Mouse (Mus musculus) regulatory T cell (primary cell): Measurements from ENCODE around the gene Med7.

Experiments used
- in situ Hi-C: fragments of 300-600 bp; cut with MboI, MseI; formaldehyde crosslinking; loops from one replicate; pipeline ENCODE4 v1.15.1; 2025; ENCODE audit warnings: high pct_unique_total_duplicates

Med7 gene

GRCm38 (mm10) chr11:46436760-46437458 lies at the start of gene Med7:
Gene Med7 (plus strand): TSS chr11:46436925.
- in situ Hi-C loops = no loop called here

DNA sequence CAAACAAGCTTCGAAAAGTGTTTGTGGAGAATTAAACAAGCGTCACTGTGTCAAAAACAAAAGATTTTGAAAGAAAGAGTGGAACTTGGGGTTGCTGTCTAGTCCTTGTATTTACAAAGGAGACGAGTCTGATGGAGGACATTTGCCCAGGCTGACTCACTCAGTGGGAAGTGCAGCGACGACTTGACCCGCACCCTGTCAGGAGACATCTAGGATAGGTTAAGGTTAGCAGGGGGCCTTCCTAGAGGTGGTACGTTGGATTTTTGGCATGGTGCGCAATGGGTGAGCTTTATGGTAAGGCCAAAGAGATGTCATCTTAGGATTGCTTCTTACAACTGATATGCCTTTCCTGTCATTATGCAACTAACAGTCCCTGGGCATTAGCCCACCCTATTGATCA lies 49.7 kb upstream of the Med7 start:
- in situ Hi-C loops = loop anchor here (5.0 to 10.0 kb wide), 4 partner anchors 35 to 988 kb away; no protein-coding TSS in a partner anchor

- in situ Hi-C loops = loop anchor here (5.0 to 10.0 kb wide), 4 partner anchors 34 to 986 kb away; no protein-coding TSS in a partner anchor
Measured at GRCm38 (mm10) chr11:46388438-46388837, 48.3 kb upstream of the Med7 start.

DNA sequence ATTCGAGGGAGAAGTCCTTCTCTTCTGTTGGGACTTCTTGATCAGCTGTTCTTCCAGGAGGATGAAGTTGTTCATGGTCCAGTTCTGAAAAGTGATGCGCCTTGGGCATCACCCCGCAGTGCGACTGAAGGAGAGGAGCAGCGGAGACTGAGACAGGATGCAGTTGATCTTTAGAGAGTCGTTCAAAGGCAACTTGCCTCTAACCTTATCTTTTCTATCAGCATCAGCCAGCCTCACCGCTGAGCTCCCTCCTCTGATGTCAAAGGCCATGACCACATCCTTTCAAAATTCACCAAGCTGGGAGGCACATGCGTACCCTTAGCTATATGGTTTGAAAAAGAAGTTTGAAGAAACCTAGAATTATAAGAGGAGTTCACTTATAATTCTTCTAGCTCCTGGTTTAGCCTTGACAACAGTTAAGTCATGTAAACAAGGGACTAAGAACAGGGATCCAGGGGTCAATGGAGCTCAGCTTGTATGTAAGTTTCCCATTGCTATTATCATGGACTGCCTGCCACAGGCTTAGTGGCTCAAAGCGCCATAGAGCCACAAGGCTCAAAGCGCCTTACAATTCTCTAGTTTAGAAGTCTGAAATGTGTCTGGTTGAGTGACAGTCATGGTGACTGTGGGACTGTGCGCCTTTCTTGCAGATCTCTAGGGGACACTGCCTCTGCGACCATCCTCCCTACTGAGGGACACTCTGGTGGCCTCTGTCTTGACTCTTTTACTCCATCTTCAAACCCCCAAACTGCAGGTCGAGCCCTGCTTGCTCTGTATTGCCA lies 47.2 kb upstream of the Med7 start, which contains the start of gene Itk:
Gene Itk (minus strand): TSS at position 180 of the 782 bp plus-strand sequence.
- in situ Hi-C loops = loop anchor here (5.0 to 10.0 kb wide), 4 partner anchors 33 to 985 kb away; no protein-coding TSS in a partner anchor

DNA sequence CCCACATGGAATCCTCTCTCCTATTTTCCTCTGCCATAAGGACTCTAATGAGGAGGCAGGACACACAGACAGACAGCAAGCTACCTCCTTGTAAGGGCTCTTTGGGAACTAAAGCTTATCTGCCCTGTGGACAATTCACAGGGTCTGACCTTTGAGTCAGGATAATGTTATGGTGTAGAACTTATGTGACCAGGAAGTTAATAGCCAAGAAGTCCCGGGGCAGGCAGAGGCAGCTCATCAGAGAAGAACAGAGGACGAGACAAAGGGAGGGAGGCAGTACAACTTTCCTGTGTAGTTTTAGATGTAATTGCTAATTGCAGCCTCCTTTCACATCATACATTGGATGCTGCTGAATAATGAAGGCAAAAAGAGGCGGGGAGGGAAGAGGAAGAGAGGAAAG lies 46.1 kb upstream of the Med7 start:
- in situ Hi-C loops = no loop called here

GRCm38 (mm10) chr11:46392890-46393289 lies 43.8 kb upstream of the Med7 start:
- in situ Hi-C loops = no loop called here

GRCm38 (mm10) chr11:46393413-46393812 lies 43.3 kb upstream of the Med7 start:
- in situ Hi-C loops = no loop called here

GRCm38 (mm10) chr11:46395088-46395487 lies 41.6 kb upstream of the Med7 start:
- in situ Hi-C loops = no loop called here

- in situ Hi-C loops = no loop called here
Measured at GRCm38 (mm10) chr11:46395698-46396097, 41.0 kb upstream of the Med7 start.

DNA sequence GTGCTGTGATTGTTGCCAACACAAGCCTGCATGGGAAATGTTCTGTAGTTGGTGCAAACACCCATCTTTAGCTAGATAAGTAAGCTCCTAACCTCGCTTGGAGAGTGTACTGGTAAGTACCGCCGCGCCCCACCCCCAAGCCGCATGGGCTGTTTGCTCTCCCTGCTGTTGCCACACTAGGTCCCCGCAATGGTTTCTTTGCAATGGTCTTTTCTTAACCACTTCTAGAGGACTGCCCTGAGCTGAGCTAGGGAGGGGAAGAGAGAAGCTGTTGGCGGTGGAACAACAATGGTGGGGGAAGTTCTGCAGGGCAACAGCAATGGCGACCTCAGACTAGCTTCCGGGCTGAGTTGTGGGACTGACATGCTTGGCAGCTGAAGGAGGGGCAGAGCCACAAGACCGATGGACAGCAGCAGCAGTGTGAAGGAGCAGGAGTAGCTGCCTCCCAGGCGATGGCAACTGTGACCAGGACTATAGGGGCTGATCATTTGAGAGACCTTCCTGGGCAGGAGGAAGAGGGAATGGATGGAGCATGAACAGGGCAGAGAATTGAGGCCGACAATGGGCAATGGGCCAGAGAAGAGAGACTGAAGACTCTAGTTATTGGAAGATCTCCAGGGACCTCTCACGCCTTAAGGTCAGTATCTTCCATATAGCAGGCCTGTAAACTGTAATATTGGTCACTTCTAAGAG lies 40.4 kb upstream of the Med7 start, which contains the start of gene Fam71b:
Gene Fam71b (plus strand): TSS at position 393 of the 693 bp plus-strand sequence.
- in situ Hi-C loops = no loop called here

DNA sequence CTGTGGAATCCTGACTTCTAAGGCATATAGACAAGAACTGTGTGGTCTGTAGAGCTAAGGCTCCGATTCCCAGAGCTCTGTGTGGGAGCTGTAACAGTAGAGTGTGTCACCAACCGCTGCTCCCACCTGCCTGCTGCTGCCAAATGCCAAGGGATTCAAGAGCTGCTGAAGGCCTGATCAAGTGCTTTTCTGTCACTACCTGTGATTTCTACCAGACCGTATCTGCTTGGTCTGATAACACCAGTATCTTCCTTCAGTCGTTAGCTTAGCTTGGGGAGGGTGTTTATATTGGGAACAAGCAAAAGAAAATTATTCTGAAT lies 39.9 kb upstream of the Med7 start:
- in situ Hi-C loops = no loop called here

- in situ Hi-C loops = no loop called here
Measured at GRCm38 (mm10) chr11:46397900-46398299, 38.8 kb upstream of the Med7 start.

DNA sequence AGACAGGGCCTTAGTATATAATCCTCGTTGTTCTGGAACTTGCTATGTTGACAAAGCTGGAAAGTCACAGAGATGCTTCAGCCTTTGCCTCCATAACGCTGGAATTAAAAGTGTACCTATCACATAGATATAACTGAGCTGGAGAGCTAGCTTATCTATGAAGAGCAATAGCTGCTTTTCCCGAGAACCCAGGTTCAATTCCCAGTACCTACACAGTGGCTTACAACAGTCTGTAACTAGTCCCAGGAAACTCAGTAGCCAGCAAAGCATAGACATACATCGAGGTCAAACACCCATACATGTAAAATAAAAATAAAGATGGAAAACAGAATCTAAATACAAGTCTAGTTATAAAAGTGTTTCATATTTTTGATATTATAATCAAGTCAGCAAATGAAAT lies 38.3 kb upstream of the Med7 start:
- in situ Hi-C loops = no loop called here

GRCm38 (mm10) chr11:46398933-46399383 lies 37.8 kb upstream of the Med7 start:
- in situ Hi-C loops = no loop called here

- in situ Hi-C loops = no loop called here
Measured at GRCm38 (mm10) chr11:46401555-46401954, 35.2 kb upstream of the Med7 start.

GRCm38 (mm10) chr11:46404986-46405385 lies 31.7 kb upstream of the Med7 start:
- in situ Hi-C loops = no loop called here

GRCm38 (mm10) chr11:46406721-46407120 lies 30.0 kb upstream of the Med7 start:
- in situ Hi-C loops = no loop called here

DNA sequence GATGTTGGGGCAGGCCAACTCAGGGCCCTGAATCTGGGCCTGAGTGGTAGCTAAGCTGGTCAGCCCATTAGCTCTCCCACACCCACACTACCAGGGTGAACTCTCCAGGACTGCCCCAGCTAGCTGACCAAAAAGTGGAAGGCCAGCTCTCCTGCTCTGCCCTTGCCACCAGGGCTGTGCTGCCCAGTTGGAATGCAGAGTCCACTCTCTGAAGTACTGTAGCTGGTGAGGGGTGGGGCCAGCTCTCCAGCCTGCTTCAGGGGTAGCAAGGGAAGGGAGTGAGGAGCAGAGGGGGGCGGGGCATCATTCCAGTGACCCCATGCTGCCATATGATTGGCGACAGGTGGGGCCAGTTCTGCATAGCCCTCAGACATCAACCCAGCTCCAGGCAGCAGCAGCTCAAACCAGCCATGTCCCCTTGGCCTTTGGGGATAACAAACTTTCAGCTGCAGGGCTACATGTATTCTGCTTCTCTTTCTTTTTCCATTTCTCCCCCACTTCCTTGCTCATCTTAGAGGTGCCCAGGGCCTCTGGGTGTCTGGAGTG lies 26.6 kb upstream of the Med7 start:
- in situ Hi-C loops = no loop called here

GRCm38 (mm10) chr11:46418438-46418837 lies 18.3 kb upstream of the Med7 start:
- in situ Hi-C loops = no loop called here

DNA sequence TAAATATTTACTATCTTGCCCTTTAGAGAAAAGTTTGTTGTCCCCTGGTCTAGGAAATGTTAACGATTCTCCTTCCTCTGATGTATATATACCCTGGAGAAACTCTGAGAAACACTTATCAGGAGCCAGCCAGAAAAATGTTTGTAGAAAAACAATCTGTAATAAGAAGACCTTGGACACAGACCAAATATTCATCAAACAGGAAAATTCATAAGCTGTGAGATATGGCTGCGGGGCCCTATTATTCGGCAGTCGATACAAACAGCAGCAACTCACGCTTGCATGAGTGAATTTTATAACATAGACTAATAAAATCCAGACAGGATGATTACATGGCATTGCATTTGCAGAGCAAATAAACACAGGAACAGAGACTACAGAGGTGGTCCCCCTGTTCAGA lies 17.9 kb upstream of the Med7 start:
- in situ Hi-C loops = no loop called here

- in situ Hi-C loops = loop anchor here (5.0 kb wide), 1 partner anchor 34 kb away; the partner anchor contains the start of gene Itk
Measured at GRCm38 (mm10) chr11:46421086-46421888, 15.4 kb upstream of the Med7 start.
